Mouse (Mus musculus) embryonic facial prominence, embryonic 10.5 days (tissue): ENCODE measurements at regions not wholly inside any gene's neighbourhood (a gene's known extent, or its start where the extent isn't known, plus 50 kb on each side); places are given as distances from the start of the nearest gene placed in this dataset.

Experiments
- DNase-seq: peaks from one replicate; pipeline ENCODE4 v3.0.0-alpha.2; 2017; ENCODE audit warnings: low spot score
- H3K27ac ChIP-seq: fragments of 300-500 bp; sonication (generic); replicated peaks from 2 replicates; pipeline ENCODE4 v1.5.1; 2016; ENCODE audit warnings: mild to moderate bottlenecking
- H3K27me3 ChIP-seq: fragments of 300-500 bp; sonication (generic); replicated peaks from 2 replicates; pipeline ENCODE4 v1.6.1; 2016; ENCODE audit warnings: low read depth, mild to moderate bottlenecking; ENCODE audit not compliant: poor library complexity, severe bottlenecking
- H3K36me3 ChIP-seq: fragments of 300-500 bp; sonication (generic); replicated peaks from 2 replicates; pipeline ENCODE4 v1.6.1; 2016; ENCODE audit warnings: mild to moderate bottlenecking, moderate library complexity
- H3K4me1 ChIP-seq: fragments of 300-500 bp; sonication (generic); 2 replicates; pipeline ENCODE4 v1.6.1; 2016
- H3K4me3 ChIP-seq: fragments of 300-500 bp; sonication (generic); 2 replicates; pipeline ENCODE4 v1.5.1; 2016; ENCODE audit warnings: mild to moderate bottlenecking, moderate library complexity
- H3K9me3 ChIP-seq: fragments of 300-500 bp; sonication (generic); 2 replicates; pipeline ENCODE4 v1.6.1; 2016; ENCODE audit warnings: mild to moderate bottlenecking
- WGBS: fragments of 180-500 bp; shearing (Covaris S2); methylation state at CpG from one replicate; pipeline ENCODE4 v1.1.7; 2016; 5-methylcytosine and 5-hydroxymethylcytosine counted together

DNA sequence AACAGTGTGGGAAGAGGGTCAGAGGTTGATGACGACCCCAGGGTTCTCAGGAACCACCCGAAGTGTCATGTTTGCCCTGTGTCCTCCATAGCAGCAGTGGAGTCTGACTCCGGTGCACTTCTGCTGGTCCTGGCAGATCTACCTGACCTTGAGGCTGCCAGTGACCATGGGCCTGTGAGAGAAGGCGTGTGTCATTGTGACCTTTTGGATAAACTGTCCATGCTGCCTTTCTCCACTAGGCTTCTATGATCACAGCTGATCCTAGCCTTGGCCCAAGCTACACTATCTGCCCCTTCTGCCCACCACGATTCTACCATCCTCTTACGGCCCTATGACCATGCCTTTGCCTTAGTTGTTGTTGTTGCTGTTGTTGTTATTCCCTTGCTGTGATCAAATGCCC, 163.2 kb upstream of the Fstl4 start:
- DNase-seq, result no peak
- Histone ChIP-seq H3K9me3 (no peaks in the 10 kb centered on the region), H3K36me3 (no peaks in the 10 kb centered on the region), H3K27ac (no peak overlapping the region), H3K4me1 (peaks cover 12% of the 10 kb centered on the region; the same call in 1 of the 2 replicates), H3K27me3 (no peaks in the 10 kb centered on the region), H3K4me3 (no peak overlapping the region)
- 80% methylated on average over 6 of the region's 6 CpGs for WGBS

DNA sequence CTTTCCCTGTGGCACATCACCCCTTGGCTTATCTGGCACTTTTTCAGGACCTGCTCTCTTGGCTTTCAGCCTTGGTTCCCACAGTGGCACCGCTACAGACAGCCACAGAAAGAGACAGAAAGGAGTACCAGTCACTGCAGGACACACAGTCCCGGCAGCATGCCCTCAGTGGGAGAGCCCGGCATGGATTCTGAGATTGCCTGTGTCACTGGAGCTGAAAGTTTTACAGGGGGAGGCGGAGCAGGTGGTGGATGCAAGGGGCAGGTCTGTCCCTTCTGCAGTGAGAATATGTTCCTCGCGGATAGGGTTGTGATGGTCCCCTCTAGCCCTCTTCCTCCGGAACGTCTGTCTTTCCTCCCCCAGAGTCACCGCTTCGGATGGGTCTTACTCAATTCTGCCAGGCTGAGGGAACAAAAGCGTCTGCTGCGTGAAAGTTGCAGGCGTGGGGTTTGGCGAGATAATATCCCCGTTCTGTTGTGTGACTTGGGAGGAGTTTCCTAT, 162.3 kb upstream of the Fstl4 start:
- Histone ChIP-seq H3K27ac (no peak overlapping the region), H3K4me3 (no peak overlapping the region), H3K27me3 (no peaks in the 10 kb centered on the region), H3K9me3 (no peaks in the 10 kb centered on the region), H3K4me1 (peaks cover 12% of the 10 kb centered on the region; the same call in 1 of the 2 replicates), H3K36me3 (no peaks in the 10 kb centered on the region)
- WGBS, result 87% methylated on average over 15 of the region's 15 CpGs
- DNase-seq, result no peak

DNA sequence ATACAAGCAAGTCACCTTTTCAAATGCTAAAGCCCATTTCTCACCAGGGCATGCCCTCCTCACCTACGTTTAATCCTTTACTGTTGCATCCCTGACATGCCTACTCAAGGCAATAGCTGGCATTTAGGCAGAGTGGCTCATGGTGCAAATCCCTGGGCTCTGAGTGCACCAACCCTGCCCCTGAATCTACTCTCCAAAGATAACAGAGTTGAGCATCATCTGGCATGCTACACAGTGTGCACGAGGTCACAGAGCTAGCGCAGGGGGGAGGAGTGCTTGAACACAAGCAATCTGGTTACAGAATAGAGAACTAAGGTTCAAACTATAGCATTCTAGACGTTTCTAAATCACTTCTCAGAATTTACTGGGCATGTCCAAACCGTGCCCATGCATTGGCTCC, 161.6 kb upstream of the Fstl4 start:
- whole genome bisulfite sequencing, result 79% methylated on average over 5 of the region's 5 CpGs
- H3K4me3 ChIP-seq, result no peak overlapping the region
- H3K27ac ChIP-seq, result no peak overlapping the region
- H3K9me3 ChIP-seq, result no peaks in the 10 kb centered on the region
- peaks cover 12% of the 10 kb centered on the region; the same call in 1 of the 2 replicates for H3K4me1 ChIP-seq
- H3K27me3 ChIP-seq, result no peaks in the 10 kb centered on the region
- no peak for DNase-seq
- H3K36me3 ChIP-seq, result no peaks in the 10 kb centered on the region

DNA sequence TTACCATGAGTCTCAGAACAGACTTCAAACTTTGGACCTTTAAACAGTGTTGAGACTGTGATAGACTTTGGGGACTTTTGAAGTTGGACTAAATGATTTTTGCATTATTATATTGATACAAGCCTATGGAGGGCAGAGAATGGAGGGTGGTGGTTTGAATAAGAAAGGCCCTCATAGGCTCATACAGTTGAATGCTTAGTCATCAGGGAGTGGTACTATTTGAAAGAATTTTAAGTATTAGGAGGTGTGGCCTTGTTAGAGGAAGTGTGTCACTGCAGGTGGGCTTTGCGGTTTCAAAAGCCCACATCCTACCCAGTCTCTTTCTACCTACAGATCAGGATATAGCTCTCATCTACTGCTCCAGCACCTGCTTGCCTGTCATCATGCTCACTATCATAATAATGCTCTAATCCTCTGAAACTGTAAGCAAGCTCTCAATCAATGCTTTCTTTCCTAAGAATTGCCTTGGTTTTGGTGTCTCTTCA, 153.7 kb upstream of the Fstl4 start:
- H3K4me3 ChIP-seq, result no peak overlapping the region
- DNase-seq, result no peak
- H3K9me3 ChIP-seq, result 0 out of 2 replicates have a peak, but pooled peaks cover 3% of the 10 kb centered on the region
- no peaks in the 10 kb centered on the region for H3K36me3 ChIP-seq
- H3K4me1 ChIP-seq, result no peaks in the 10 kb centered on the region
- H3K27me3 ChIP-seq, result no peaks in the 10 kb centered on the region
- 89% methylated on average over 1 of the region's 1 CpGs for WGBS
- no peak overlapping the region for H3K27ac ChIP-seq

DNA sequence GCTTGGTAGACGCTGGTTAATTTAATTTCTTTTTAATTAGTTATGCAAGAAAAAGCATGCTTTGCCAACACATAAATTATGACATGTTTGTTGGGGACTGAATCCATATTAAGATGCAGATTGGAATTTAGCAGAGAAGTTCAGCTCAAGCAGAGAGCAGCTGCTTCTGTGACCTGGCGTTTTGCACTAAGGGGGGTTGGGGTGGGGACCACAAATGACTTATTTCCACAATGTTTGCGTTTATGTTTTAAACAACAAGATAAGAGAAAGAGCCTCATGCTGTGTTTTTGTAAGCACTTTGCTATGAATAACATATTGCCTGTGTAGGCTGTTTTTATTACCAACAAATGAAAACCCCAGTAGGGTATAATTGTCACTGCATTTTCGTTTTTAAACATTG, 148.8 kb upstream of the Fstl4 start:
- H3K4me1 ChIP-seq, result peaks cover 10% of the 10 kb centered on the region; the same call in 1 of the 2 replicates
- no peaks in the 10 kb centered on the region for H3K36me3 ChIP-seq
- H3K27me3 ChIP-seq, result no peaks in the 10 kb centered on the region; the same call in 1 of the 2 replicates
- no peak overlapping the region for H3K4me3 ChIP-seq
- H3K27ac ChIP-seq, result no peak overlapping the region
- WGBS, result 81% methylated on average over 4 of the region's 4 CpGs
- DNase-seq, result no peak
- no peaks in the 10 kb centered on the region for H3K9me3 ChIP-seq

DNA sequence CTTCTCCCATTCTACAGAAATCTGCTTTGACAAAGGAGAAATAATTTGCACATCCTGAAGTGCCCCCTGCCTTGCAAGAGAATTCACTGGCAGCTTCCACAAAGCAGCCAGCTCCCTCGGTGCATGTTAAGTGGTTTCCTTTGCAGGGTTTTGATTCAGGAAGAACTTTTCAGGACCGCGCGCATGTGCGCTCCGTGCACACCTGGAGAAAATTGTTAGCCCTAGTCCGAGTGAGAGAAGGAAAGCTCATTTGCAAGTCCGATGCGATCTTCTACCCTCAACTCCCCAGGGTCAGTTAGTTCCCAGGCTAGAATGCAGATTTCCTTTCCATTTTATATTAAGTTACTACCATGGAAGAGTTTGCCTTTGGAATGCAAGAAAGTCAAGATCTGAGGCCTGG, 145.8 kb upstream of the Fstl4 start:
- no peaks in the 10 kb centered on the region; the same call in 1 of the 2 replicates for H3K27me3 ChIP-seq
- DNase-seq, result no peak
- whole genome bisulfite sequencing, result 45% methylated on average over 9 of the region's 9 CpGs

GRCm38 (mm10) chr11:52622861-52623260, 141.6 kb upstream of the Fstl4 start:
- WGBS, result 79% methylated on average over 4 of the region's 4 CpGs

More for the DNA sequence above, 145.8 kb upstream of the Fstl4 start:
- Histone ChIP-seq H3K36me3 (no peaks in the 10 kb centered on the region), H3K4me1 (peaks cover 10% of the 10 kb centered on the region; the same call in 1 of the 2 replicates), H3K27ac (no peak overlapping the region), H3K4me3 (no peak overlapping the region), H3K9me3 (no peaks in the 10 kb centered on the region)

GRCm38 (mm10) chr11:52628875-52629274, 135.6 kb upstream of the Fstl4 start:
- Histone ChIP-seq H3K4me1 (no peaks in the 10 kb centered on the region), H3K36me3 (no peaks in the 10 kb centered on the region), H3K27ac (no peak overlapping the region), H3K4me3 (no peak overlapping the region), H3K27me3 (no peaks in the 10 kb centered on the region), H3K9me3 (no peaks in the 10 kb centered on the region)
- 76% methylated on average over 2 of the region's 2 CpGs for WGBS
- DNase-seq, result no peak

More at GRCm38 (mm10) chr11:52622861-52623260, 141.6 kb upstream of the Fstl4 start:
- no peak for DNase-seq
- Histone ChIP-seq H3K9me3 (no peaks in the 10 kb centered on the region), H3K4me3 (no peak overlapping the region), H3K4me1 (peaks cover 10% of the 10 kb centered on the region; the same call in 1 of the 2 replicates), H3K27me3 (no peaks in the 10 kb centered on the region; the same call in 1 of the 2 replicates), H3K36me3 (no peaks in the 10 kb centered on the region), H3K27ac (no peak overlapping the region)

- peak; percentile 30 for DNase-seq
- Histone ChIP-seq H3K9me3 (no peaks in the 10 kb centered on the region), H3K27me3 (no peaks in the 10 kb centered on the region), H3K27ac (no peak overlapping the region), H3K4me3 (no peak overlapping the region), H3K4me1 (no peaks in the 10 kb centered on the region), H3K36me3 (no peaks in the 10 kb centered on the region)
- WGBS, result 64% methylated on average over 5 of the region's 5 CpGs
Measured at GRCm38 (mm10) chr11:52629776-52630175, 134.7 kb upstream of the Fstl4 start.

DNA sequence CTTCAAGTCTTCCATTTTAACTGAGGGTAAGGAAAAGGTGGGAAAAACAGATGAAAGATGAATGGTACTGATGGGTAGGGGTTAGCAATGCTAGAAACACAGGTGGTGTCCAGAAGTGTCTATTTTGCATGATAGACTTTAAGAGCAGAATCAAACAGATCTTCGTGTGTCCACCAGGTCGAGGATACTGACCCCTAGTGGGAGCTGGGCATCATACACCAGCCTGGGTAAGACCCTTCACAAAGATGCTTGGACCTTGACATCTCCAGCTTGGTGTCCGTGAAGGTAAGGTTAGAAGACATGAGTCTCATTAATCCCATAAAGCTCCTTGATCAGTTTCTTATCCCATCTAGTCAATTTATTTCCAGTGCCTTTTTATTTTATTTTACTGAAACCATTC, 132.9 kb upstream of the Fstl4 start:
- DNase-seq, result no peak
- Histone ChIP-seq H3K36me3 (no peaks in the 10 kb centered on the region), H3K4me1 (no peaks in the 10 kb centered on the region), H3K27ac (no peak overlapping the region), H3K27me3 (0 out of 2 replicates have a peak, but pooled peaks cover 5% of the 10 kb centered on the region), H3K4me3 (no peak overlapping the region), H3K9me3 (no peaks in the 10 kb centered on the region)
- WGBS, result 58% methylated on average over 3 of the region's 3 CpGs

DNA sequence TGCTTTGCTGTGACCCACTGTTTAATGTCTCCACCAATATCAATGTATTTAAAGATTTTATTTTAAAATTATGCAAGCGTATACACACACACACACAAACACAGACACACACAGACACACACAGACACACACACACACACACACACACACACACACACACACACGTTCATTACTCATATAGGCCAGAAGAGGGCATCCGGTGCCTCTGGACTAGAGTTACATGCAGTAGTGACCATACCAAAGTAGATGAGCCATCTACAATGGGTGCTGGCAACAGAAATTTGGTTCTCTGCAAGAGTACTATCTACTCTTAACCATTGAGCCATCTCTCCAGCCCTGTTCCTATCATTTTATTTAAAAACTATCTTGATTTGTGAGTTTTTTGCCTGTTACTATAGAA, 130.2 kb upstream of the Fstl4 start:
- Histone ChIP-seq H3K27ac (no peak overlapping the region), H3K4me3 (no peak overlapping the region), H3K36me3 (no peaks in the 10 kb centered on the region), H3K9me3 (0 out of 2 replicates have a peak, but pooled peaks cover 5% of the 10 kb centered on the region), H3K27me3 (peaks cover 5% of the 10 kb centered on the region; the same call in 1 of the 2 replicates), H3K4me1 (no peaks in the 10 kb centered on the region)
- DNase-seq, result no peak
- 71% methylated on average over 3 of the region's 3 CpGs for WGBS

- H3K9me3 ChIP-seq, result 0 out of 2 replicates have a peak, but pooled peaks cover 5% of the 10 kb centered on the region
Measured at GRCm38 (mm10) chr11:52635716-52636389, 128.6 kb upstream of the Fstl4 start.

DNA sequence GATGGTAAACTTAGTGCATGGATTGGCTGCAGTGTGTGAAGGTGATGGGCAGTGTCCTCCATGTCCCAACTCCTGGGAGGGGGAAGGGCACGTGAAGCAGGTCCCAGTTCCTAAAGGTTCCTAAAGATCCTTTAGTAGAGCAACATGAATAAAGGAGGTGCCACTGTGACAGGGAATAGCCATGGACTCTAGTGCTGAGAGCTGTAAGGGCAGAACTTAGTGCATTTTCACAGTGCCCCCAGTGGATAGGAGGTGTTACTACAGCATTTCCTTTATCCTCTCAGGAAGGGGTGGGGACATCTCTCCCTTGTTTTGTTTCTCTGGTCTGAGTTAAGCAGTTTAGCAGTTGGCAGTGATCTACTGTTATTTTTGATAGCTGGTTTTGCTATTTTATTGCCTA, 125.5 kb upstream of the Fstl4 start:
- Histone ChIP-seq H3K36me3 (no peaks in the 10 kb centered on the region), H3K9me3 (0 out of 2 replicates have a peak, but pooled peaks cover 5% of the 10 kb centered on the region), H3K27ac (no peak overlapping the region), H3K4me3 (no peak overlapping the region), H3K27me3 (peaks cover 48% of the 10 kb centered on the region), H3K4me1 (peaks cover 16% of the 10 kb centered on the region)
- no peak for DNase-seq
- 97% methylated on average over 1 of the region's 1 CpGs for WGBS

More at GRCm38 (mm10) chr11:52635716-52636389, 128.6 kb upstream of the Fstl4 start:
- DNase-seq, result no peak
- H3K27me3 ChIP-seq, result peaks cover 18% of the 10 kb centered on the region
- H3K4me1 ChIP-seq, result 0 out of 2 replicates have a peak, but pooled peaks cover 2% of the 10 kb centered on the region
- no peak overlapping the region for H3K27ac ChIP-seq
- no peaks in the 10 kb centered on the region for H3K36me3 ChIP-seq
- WGBS, result 83% methylated on average over 13 of the region's 13 CpGs
- no peak overlapping the region for H3K4me3 ChIP-seq
